Mouse (Mus musculus) olfactory bulb, adult 2 months (tissue): ENCODE data around the gene Gm9964.

ENCODE experiments used
- CTCF ChIP-seq: fragments of 200-500 bp; IDR thresholded peaks from 2 replicates; pipeline ENCODE4 v1.5.1; 2012; ENCODE audit warnings: low read depth, mild to moderate bottlenecking, low read length, moderate library complexity; ENCODE audit not compliant: insufficient read depth
- POLR2A ChIP-seq: fragments of 200-500 bp; IDR thresholded peaks from 2 replicates; pipeline ENCODE4 v1.6.1; 2012; ENCODE audit warnings: mild to moderate bottlenecking, low read depth, low read length, moderate library complexity; ENCODE audit not compliant: insufficient read depth

DNA sequence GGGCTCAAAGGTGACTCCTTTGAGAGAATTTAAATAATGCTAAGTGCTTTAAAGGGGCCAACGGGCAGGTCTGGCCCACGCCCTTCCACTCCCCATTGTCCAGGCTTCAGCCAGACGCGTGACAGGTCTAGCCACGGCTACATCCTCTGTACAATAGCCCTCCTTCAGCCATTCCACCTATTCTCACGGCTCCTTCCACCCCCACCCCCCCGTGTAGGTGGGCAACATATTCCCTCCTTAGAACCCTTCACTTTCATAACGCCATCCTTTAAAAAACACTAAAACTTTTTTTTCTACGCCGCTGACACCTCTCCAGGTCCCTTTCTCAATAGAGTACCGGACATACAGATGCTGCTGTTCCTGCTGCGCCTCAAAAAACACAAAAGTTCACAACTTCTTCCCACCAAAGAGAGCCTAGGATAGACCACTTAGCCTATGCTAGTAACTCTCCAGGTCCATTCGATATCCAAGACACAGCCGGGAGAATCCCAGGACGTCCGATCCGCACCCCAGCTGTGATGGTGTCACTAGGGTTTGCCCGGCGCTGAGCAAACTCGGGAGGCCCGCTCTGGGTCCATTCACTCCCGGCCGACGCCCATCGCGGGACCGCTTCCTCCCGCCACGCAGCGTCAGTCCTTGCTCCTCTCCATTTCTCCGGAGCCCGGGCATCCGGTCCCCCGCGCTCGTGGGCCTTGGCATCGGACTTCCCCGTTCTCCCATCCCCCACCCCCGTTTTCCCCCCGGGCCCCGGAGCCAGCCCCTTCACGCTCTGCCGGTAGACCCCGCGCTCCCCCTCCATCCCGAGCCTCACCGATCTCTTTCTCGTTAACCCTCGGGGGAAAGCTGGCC lies 42.9 kb downstream of the Gm9964 start:
- no peak for TF ChIP-seq CTCF
- no peak for TF ChIP-seq POLR2A
